Mouse (Mus musculus): ENCODE results near the gene Fuz. TPM values are rescaled to one million over a fixed set of nuclear protein-coding genes. Genes with fewer than 3 reads are reported as not detected.

Fuz gene
- polyA plus RNA-seq, 1 experiment from 2014 or later: 14.5 TPM

DNA sequence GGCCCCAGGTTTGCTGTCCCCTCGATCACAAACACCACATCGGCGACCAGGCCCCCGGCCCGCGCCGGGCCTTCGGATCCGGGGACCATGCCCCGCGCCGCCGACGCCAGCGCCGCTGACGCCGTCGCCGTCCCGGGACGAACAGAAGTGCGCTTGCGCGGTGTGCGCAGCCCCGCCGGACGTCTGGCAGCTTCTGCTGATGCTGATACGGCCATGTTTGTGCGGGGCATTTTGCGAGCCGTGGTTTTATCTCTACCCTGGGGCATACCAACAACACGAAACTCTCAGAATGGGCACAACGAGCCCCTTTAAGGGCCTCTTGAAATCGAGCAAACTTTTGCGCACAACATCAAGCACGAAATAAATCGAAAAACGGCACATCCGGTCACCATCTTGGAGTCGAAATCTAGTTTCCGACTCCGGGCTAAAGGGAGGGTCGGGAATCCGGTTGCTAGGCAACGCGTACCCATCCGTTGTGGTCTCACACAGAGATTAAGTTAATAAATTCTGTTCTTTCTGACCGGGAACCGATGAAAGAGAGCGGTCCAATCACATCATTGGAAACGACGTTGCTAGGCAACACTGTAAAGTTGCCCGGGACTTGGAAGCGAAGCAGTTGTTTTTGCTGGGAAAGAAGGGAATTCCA is 3.5 kb upstream of the Fuz start, which contains the start of gene Med25:
TSS of gene Med25 (minus strand) at position 437 of the 646 bp plus-strand sequence.
- H3K4me1 ChIP-seq (ENCODE audit: control insufficient read depth, insufficient read depth, low read length): peaks cover 39% of the 10 kb centered on the region

DNA sequence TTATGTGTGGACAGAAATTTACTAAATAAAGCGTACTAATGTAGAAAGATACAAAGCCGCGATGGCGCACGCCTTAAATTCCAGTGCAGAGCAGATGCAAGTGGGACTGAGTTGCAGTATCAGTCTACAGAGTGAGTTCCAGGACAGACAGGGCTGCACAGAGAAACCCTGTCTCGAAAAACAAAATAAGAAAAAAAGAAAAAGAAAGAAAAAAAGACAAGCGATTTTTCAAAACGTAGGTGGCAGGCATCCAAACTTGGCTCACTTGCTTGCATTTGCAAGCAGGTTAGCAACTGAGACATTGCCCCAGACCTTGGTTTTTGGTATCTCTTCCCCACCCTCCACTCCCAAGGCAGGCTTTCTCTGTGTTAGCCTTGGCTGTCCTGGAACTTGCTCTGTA is 2.7 kb upstream of the Fuz start:
- Histone ChIP-seq H3K27me3 (ENCODE audit: control insufficient read depth, insufficient read depth, low read length) (no peaks in the 10 kb centered on the region), H3K9me3 (ENCODE audit: control insufficient read depth, low read length) (no peaks in the 10 kb centered on the region), H3K4me3 (ENCODE audit: low read depth, low read length) (peak overlapping the region; percentile 79), H3K9ac (replicated peaks; ENCODE audit: low read depth, low read length) (no peak overlapping the region), H3K27ac (ENCODE audit: low read depth, low read length) (peak overlapping the region; percentile 82), H3K4me2 (ENCODE audit: low read depth, low read length) (peak overlapping the region; percentile 83), H3K4me1 (ENCODE audit: control insufficient read depth, insufficient read depth, low read length) (peaks cover 41% of the 10 kb centered on the region), H3K36me3 (ENCODE audit: control insufficient read depth, insufficient read depth, low read length) (peaks cover 5% of the 10 kb centered on the region; the same call in 1 of the 2 replicates)
- no peak for ATAC-seq (ENCODE audit: low read depth)
- WGBS: 6% methylated on average over 8 of the region's 8 CpGs

More for the DNA sequence above, 3.5 kb upstream of the Fuz start, which contains the start of gene Med25:
- Histone ChIP-seq H3K36me3 (ENCODE audit: control insufficient read depth, insufficient read depth, low read length) (peaks cover 5% of the 10 kb centered on the region; the same call in 1 of the 2 replicates), H3K4me2 (ENCODE audit: low read depth, low read length) (peak within 1 kb of the TSS; percentile 83), H3K4me3 (ENCODE audit: low read depth, low read length) (peak within 1 kb of the TSS; percentile 79), H3K27ac (ENCODE audit: low read depth, low read length) (peak within 1 kb of the TSS; percentile 97), H3K27me3 (ENCODE audit: control insufficient read depth, insufficient read depth, low read length) (no peaks in the 10 kb centered on the region), H3K9me3 (ENCODE audit: control insufficient read depth, low read length) (no peaks in the 10 kb centered on the region), H3K9ac (replicated peaks; ENCODE audit: low read depth, low read length) (peak within 1 kb of the TSS; percentile 86)
- under 1% methylated on average over 56 of the region's 56 CpGs for WGBS
- peak; percentile 76 for ATAC-seq (ENCODE audit: low read depth)

DNA sequence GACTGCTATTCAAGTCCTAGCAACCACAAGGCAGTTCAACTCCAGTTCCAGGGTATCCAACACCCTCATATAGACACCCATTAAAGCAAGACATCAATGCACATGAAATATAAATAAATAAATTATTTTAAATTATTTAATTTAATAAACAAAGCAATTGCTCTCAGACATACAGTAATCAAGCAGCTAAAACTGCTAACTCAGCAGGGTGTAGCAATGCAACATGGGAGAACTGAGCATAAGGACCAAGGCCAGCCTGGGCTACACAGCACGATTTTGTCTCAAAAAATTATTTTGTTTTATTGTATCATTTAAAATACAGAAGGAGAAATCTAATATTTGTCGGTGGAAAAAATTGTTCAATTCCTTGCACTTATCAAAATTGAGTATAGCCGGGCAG is 1.7 kb upstream of the Fuz start:
- Histone ChIP-seq H3K4me3 (ENCODE audit: low read depth, low read length) (no peak overlapping the region), H3K4me1 (ENCODE audit: control insufficient read depth, insufficient read depth, low read length) (peaks cover 38% of the 10 kb centered on the region), H3K4me2 (ENCODE audit: low read depth, low read length) (no peak overlapping the region), H3K9me3 (ENCODE audit: control insufficient read depth, low read length) (no peaks in the 10 kb centered on the region), H3K27me3 (ENCODE audit: control insufficient read depth, insufficient read depth, low read length) (no peaks in the 10 kb centered on the region), H3K27ac (ENCODE audit: low read depth, low read length) (peak overlapping the region; percentile 84; the same call in 1 of the 2 replicates), H3K9ac (replicated peaks; ENCODE audit: low read depth, low read length) (no peak overlapping the region), H3K36me3 (ENCODE audit: control insufficient read depth, insufficient read depth, low read length) (no peaks in the 10 kb centered on the region)
- WGBS: 93% methylated on average over 3 of the region's 3 CpGs
- no peak for ATAC-seq (ENCODE audit: low read depth)

DNA sequence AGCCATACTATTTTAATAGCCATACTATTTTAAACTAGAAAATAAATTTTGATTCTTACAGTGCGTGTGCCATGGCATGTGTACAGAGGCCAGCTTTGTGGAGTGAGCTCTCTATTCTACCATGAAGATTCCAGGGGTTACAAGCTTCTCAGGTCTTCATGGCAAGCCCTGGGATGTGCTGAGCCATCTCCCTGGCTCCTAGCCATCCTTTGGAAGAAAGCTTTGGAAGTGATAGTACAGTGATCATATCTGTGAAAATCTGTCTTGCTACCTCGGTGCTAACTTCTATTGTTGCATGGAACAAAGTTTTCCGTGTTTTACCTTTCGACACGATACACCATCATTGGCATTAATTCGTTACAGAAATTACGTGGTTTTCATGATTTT is 680 bp upstream of the Fuz start:
- Histone ChIP-seq H3K9me3 (ENCODE audit: control insufficient read depth, low read length) (no peaks in the 10 kb centered on the region), H3K36me3 (ENCODE audit: control insufficient read depth, insufficient read depth, low read length) (peaks cover 9% of the 10 kb centered on the region; the same call in 1 of the 2 replicates), H3K4me2 (ENCODE audit: low read depth, low read length) (peak overlapping the region; percentile 69), H3K27me3 (ENCODE audit: control insufficient read depth, insufficient read depth, low read length) (no peaks in the 10 kb centered on the region), H3K4me3 (ENCODE audit: low read depth, low read length) (peak overlapping the region; percentile 42), H3K27ac (ENCODE audit: low read depth, low read length) (peak overlapping the region; percentile 84), H3K4me1 (ENCODE audit: control insufficient read depth, insufficient read depth, low read length) (peaks cover 38% of the 10 kb centered on the region), H3K9ac (replicated peaks; ENCODE audit: low read depth, low read length) (no peak overlapping the region)
- WGBS: 23% methylated on average over 7 of the region's 7 CpGs
- ATAC-seq (ENCODE audit: low read depth): no peak

DNA sequence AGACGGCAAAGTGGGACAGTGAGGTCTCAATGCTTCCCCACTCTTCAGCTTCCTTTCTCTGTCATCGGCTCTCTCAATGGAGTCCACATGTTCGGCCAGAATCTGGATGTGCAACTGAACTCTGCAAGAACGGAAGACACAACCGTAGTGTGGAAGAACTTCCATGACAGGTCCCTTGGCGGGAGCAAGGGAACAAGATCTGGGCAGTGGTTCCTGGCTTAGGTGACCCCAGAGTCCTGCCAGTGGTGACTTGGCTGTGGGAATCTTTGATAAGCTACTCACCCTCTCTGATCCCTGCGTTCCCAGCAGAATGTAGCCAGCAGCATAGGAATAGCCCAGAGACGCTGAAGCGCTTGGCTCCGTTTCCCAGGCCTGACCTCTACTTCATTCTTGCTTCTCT is 620 bp downstream of the Fuz start:
- H3K36me3 ChIP-seq (ENCODE audit: control insufficient read depth, insufficient read depth, low read length): peaks cover 15% of the 10 kb centered on the region
- WGBS: 35% methylated on average over 10 of the region's 10 CpGs
- peak overlapping the region; percentile 84 for H3K27ac ChIP-seq (ENCODE audit: low read depth, low read length)
- H3K4me1 ChIP-seq (ENCODE audit: control insufficient read depth, insufficient read depth, low read length): peaks cover 27% of the 10 kb centered on the region
- H3K9ac ChIP-seq (replicated peaks; ENCODE audit: low read depth, low read length): peak overlapping the region; percentile 54
- peak overlapping the region; percentile 69 for H3K4me2 ChIP-seq (ENCODE audit: low read depth, low read length)
- no peaks in the 10 kb centered on the region for H3K27me3 ChIP-seq (ENCODE audit: control insufficient read depth, insufficient read depth, low read length)
- peak overlapping the region; percentile 42 for H3K4me3 ChIP-seq (ENCODE audit: low read depth, low read length)
- H3K9me3 ChIP-seq (ENCODE audit: control insufficient read depth, low read length): no peaks in the 10 kb centered on the region
- no peak for ATAC-seq (ENCODE audit: low read depth)

DNA sequence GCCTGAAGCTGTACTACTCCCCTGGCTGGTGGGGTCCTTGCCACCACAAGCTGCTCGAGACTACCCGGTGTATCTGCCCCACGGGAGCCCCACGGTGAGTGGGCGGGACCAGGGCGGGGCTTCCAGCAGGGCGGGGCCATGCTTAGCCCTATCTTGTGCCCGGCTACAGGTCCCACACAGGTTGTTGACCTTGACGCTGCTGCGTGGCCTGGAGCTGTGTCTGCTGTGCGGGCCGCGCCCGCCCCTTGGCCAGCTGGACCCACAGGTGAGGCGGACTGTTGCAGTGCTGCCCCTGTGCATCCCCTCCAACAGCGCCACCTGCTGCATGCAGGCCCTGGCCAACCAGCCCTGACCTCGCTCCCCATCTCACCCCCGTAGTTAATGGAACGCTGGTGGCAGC is 2.7 kb downstream of the Fuz start:
- H3K9ac ChIP-seq (replicated peaks; ENCODE audit: low read depth, low read length): no peak overlapping the region
- H3K9me3 ChIP-seq (ENCODE audit: control insufficient read depth, low read length): no peaks in the 10 kb centered on the region
- ATAC-seq (ENCODE audit: low read depth): no peak
- no peaks in the 10 kb centered on the region for H3K27me3 ChIP-seq (ENCODE audit: control insufficient read depth, insufficient read depth, low read length)
- no peak overlapping the region for H3K4me3 ChIP-seq (ENCODE audit: low read depth, low read length)
- 36% methylated on average over 19 of the region's 19 CpGs for WGBS
- H3K36me3 ChIP-seq (ENCODE audit: control insufficient read depth, insufficient read depth, low read length): peaks cover 26% of the 10 kb centered on the region
- peaks cover 18% of the 10 kb centered on the region for H3K4me1 ChIP-seq (ENCODE audit: control insufficient read depth, insufficient read depth, low read length)
- no peak overlapping the region for H3K4me2 ChIP-seq (ENCODE audit: low read depth, low read length)
- no peak overlapping the region for H3K27ac ChIP-seq (ENCODE audit: low read depth, low read length)

DNA sequence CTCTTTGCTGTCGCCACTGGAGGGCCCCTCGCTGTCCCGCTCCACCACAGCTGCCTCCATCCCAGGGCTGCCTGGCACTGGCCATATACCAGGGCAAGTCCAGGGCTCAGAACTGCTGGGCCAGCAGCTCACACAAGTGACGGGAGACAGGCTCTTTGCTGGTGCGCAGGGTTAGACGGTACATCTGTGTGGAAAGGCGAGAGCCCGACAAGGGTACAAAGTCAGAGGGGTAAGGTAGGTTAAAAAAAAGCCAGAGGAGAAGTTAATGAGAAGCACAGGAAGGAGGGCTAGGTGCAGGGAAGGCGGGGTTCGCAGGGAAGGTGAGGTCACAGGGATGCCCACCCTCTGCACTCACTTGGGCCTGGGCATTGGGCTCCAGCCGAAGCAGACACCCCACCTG is 4.8 kb downstream of the Fuz start:
- ATAC-seq (ENCODE audit: low read depth): no peak
- no peak overlapping the region for H3K27ac ChIP-seq (ENCODE audit: low read depth, low read length)
- H3K4me1 ChIP-seq (ENCODE audit: control insufficient read depth, insufficient read depth, low read length): peaks cover 12% of the 10 kb centered on the region
- no peaks in the 10 kb centered on the region for H3K9me3 ChIP-seq (ENCODE audit: control insufficient read depth, low read length)
- H3K4me2 ChIP-seq (ENCODE audit: low read depth, low read length): no peak overlapping the region
- WGBS: 91% methylated on average over 11 of the region's 11 CpGs
- no peaks in the 10 kb centered on the region for H3K27me3 ChIP-seq (ENCODE audit: control insufficient read depth, insufficient read depth, low read length)
- no peak overlapping the region for H3K4me3 ChIP-seq (ENCODE audit: low read depth, low read length)
- no peak overlapping the region for H3K9ac ChIP-seq (replicated peaks; ENCODE audit: low read depth, low read length)
- H3K36me3 ChIP-seq (ENCODE audit: control insufficient read depth, insufficient read depth, low read length): peaks cover 45% of the 10 kb centered on the region

DNA sequence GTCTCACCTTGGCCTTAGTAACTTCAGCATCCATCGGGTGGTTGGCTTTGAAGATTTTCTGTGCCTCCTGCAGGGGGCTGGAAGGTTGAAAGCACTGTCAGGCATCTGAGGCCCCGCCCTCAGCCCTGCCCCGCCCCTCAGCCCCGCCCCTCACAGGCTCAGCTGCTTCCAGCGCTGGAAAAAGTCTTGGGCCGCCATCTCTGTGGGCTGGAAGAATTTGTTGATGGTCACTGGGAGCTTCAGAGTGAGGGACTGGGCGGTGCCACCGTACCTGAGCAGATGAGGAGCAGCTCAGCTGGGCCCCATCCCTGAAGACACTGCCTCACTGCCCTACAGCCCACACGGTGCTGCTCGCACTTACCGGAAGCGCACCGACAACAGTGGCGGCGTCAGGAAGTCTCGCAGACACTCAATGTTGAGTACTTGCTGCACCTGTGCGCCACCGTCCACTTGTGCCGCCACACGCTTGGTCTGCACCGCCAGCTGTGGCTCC is 5.4 kb downstream of the Fuz start:
- ATAC-seq (ENCODE audit: low read depth): no peak
- 20% methylated on average over 21 of the region's 21 CpGs for WGBS
- Histone ChIP-seq H3K27ac (ENCODE audit: low read depth, low read length) (no peak overlapping the region), H3K4me3 (ENCODE audit: low read depth, low read length) (no peak overlapping the region), H3K9me3 (ENCODE audit: control insufficient read depth, low read length) (no peaks in the 10 kb centered on the region), H3K4me1 (ENCODE audit: control insufficient read depth, insufficient read depth, low read length) (peaks cover 12% of the 10 kb centered on the region), H3K4me2 (ENCODE audit: low read depth, low read length) (no peak overlapping the region), H3K9ac (replicated peaks; ENCODE audit: low read depth, low read length) (no peak overlapping the region), H3K27me3 (ENCODE audit: control insufficient read depth, insufficient read depth, low read length) (no peaks in the 10 kb centered on the region), H3K36me3 (ENCODE audit: control insufficient read depth, insufficient read depth, low read length) (peaks cover 51% of the 10 kb centered on the region)

DNA sequence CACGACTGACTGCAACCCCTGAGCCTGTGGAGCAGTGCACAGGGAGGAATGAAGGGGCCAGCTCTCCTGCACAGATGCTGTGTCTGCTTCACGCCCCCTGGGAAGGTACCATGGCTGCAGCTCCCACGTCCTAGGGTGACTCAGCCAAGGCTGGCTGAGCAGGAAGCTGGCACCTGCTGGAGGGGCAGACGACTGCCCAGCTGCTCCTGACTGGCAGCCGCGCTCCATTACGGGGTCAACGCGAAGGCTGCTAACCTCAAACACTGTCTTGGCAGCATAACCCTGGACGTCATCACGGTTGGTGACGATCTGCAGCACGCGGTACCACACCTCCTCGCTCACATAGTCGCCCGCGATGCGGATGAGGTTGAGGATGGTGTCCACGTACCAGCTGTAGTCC is 9.6 kb downstream of the Fuz start:
- WGBS: 93% methylated on average over 20 of the region's 20 CpGs
- Histone ChIP-seq H3K36me3 (ENCODE audit: control insufficient read depth, insufficient read depth, low read length) (peaks cover 74% of the 10 kb centered on the region), H3K9me3 (ENCODE audit: control insufficient read depth, low read length) (no peaks in the 10 kb centered on the region), H3K27me3 (ENCODE audit: control insufficient read depth, insufficient read depth, low read length) (no peaks in the 10 kb centered on the region), H3K4me1 (ENCODE audit: control insufficient read depth, insufficient read depth, low read length) (no peaks in the 10 kb centered on the region), H3K4me3 (ENCODE audit: low read depth, low read length) (no peak overlapping the region), H3K9ac (replicated peaks; ENCODE audit: low read depth, low read length) (no peak overlapping the region), H3K4me2 (ENCODE audit: low read depth, low read length) (no peak overlapping the region), H3K27ac (ENCODE audit: low read depth, low read length) (no peak overlapping the region)
- ATAC-seq (ENCODE audit: low read depth): no peak

Measured in neural tube, embryonic 14.5 days (tissue).